Mouse (Mus musculus): ENCODE measurements around the gene Tec. TPM values are rescaled to one million over a fixed set of nuclear protein-coding genes. Genes with fewer than 3 reads are reported as not detected.

Gene Tec
- polyA plus RNA-seq, 1 experiment from 2014 or later: 7.9 TPM

DNA sequence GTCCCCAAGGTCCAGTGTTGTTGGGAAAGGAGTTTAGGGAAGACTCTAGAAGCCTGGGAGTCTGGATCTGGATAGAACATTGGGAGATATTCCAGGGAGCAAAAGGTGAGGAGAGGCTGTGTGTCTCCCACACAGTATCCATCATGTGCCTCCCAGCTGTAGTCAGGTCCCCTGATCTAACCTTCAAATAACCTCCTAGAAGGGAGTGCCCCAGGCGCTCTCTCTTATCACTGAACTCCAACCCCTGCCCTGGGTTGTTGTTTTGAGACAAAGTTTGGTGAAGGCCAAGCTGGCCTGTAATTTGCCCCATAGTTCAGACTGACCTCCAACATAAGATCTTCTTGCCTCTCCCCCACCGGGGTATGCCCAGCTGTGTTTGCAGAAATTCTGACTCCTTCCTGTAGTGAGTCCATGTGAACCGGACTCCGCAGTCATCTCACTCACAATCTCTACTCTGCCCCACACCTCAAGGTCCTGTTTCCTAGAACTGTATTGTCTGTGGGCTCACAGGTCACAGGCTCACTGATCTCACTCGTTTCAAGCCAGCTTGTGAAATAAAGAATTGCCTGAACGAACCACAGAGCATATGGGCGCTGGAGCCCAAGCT lies 119.5 kb downstream of the Tec start:
- ATAC-seq (ENCODE audit: low read depth): no peak
- no peak for DNase-seq (ENCODE audit: low spot score)
- WGBS: 72% methylated on average over 7 of the region's 7 CpGs

DNA sequence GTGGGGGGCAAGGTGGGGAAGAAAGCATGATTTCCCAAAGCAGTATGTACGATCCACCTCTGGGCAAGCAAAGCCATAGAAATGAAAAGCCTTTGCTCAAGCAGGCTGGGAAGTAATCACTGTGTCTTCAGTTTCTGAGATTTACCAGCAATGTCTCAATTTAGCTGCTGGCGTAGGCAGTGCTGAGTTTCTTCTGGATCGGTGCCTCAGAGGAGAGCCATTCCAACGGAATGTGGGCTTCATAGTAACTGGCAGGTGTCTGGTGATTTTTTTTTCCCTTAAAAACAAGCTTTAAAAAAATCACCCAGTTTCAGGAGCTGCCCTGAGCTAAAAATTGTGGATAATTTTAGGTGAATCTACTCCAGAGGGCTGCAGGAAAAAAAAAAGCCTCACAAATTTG lies 120.9 kb downstream of the Tec start:
- H3K27ac ChIP-seq (replicated peaks; ENCODE audit: low read depth, low read length): no peak overlapping the region
- H3K36me3 ChIP-seq (ENCODE audit: control insufficient read depth, insufficient read depth, low read length): no peaks in the 10 kb centered on the region
- no peak overlapping the region for H3K9ac ChIP-seq (ENCODE audit: low read depth, low read length)
- H3K4me1 ChIP-seq (ENCODE audit: control insufficient read depth, insufficient read depth, low read length): no peaks in the 10 kb centered on the region
- H3K4me3 ChIP-seq (ENCODE audit: low read depth, low read length): no peak overlapping the region
- no peaks in the 10 kb centered on the region for H3K27me3 ChIP-seq (replicated peaks; ENCODE audit: control insufficient read depth, insufficient read depth, low read length)
- WGBS: 54% methylated on average over 4 of the region's 4 CpGs
- peak; percentile 22 for DNase-seq (ENCODE audit: low spot score)
- no peak overlapping the region for H3K4me2 ChIP-seq (ENCODE audit: low read depth, low read length)
- no peak for ATAC-seq (ENCODE audit: low read depth)
- no peaks in the 10 kb centered on the region for H3K9me3 ChIP-seq (ENCODE audit: control insufficient read depth, low read length)

More for the DNA sequence above, 119.5 kb downstream of the Tec start:
- no peaks in the 10 kb centered on the region for H3K27me3 ChIP-seq (replicated peaks; ENCODE audit: control insufficient read depth, insufficient read depth, low read length)
- no peak overlapping the region for H3K27ac ChIP-seq (replicated peaks; ENCODE audit: low read depth, low read length)
- no peak overlapping the region for H3K4me2 ChIP-seq (ENCODE audit: low read depth, low read length)
- no peaks in the 10 kb centered on the region for H3K9me3 ChIP-seq (ENCODE audit: control insufficient read depth, low read length)
- H3K4me3 ChIP-seq (ENCODE audit: low read depth, low read length): no peak overlapping the region
- no peaks in the 10 kb centered on the region for H3K4me1 ChIP-seq (ENCODE audit: control insufficient read depth, insufficient read depth, low read length)
- H3K9ac ChIP-seq (ENCODE audit: low read depth, low read length): no peak overlapping the region
- no peaks in the 10 kb centered on the region for H3K36me3 ChIP-seq (ENCODE audit: control insufficient read depth, insufficient read depth, low read length)

DNA sequence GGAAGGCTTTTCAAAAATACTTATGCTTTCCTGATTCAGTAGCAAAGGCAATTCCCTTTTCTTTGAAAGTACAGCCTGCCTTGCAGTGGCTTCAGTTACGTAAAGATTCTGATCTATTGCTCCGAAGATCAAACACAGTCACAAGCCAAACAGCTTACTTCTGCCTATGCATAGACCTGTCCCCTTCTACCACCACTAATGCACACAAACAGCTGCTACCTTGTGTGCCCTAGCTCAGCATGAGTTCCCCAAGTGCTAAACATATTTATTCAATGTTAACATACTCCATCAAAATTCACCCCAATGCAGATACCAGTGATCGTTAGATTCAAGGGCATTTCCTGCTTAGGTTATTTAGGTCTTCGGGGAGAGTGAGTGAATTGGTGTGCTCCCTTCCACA lies 121.8 kb downstream of the Tec start:
- Histone ChIP-seq H3K27me3 (replicated peaks; ENCODE audit: control insufficient read depth, insufficient read depth, low read length) (no peaks in the 10 kb centered on the region), H3K4me2 (ENCODE audit: low read depth, low read length) (no peak overlapping the region), H3K27ac (replicated peaks; ENCODE audit: low read depth, low read length) (no peak overlapping the region), H3K4me3 (ENCODE audit: low read depth, low read length) (no peak overlapping the region), H3K9me3 (ENCODE audit: control insufficient read depth, low read length) (no peaks in the 10 kb centered on the region), H3K4me1 (ENCODE audit: control insufficient read depth, insufficient read depth, low read length) (no peaks in the 10 kb centered on the region), H3K9ac (ENCODE audit: low read depth, low read length) (no peak overlapping the region), H3K36me3 (ENCODE audit: control insufficient read depth, insufficient read depth, low read length) (no peaks in the 10 kb centered on the region)
- no peak for ATAC-seq (ENCODE audit: low read depth)
- DNase-seq (ENCODE audit: low spot score): no peak
- WGBS: 68% methylated on average over 4 of the region's 4 CpGs

- no peak overlapping the region for H3K27ac ChIP-seq (replicated peaks; ENCODE audit: low read depth, low read length)
- WGBS: 93% methylated on average over 6 of the region's 6 CpGs
- ATAC-seq (ENCODE audit: low read depth): no peak
- no peaks in the 10 kb centered on the region for H3K9me3 ChIP-seq (ENCODE audit: control insufficient read depth, low read length)
- no peaks in the 10 kb centered on the region for H3K4me1 ChIP-seq (ENCODE audit: control insufficient read depth, insufficient read depth, low read length)
- no peak overlapping the region for H3K4me3 ChIP-seq (ENCODE audit: low read depth, low read length)
- H3K27me3 ChIP-seq (replicated peaks; ENCODE audit: control insufficient read depth, insufficient read depth, low read length): no peaks in the 10 kb centered on the region
- H3K9ac ChIP-seq (ENCODE audit: low read depth, low read length): no peak overlapping the region
- no peak for DNase-seq (ENCODE audit: low spot score)
- H3K4me2 ChIP-seq (ENCODE audit: low read depth, low read length): no peak overlapping the region
- H3K36me3 ChIP-seq (ENCODE audit: control insufficient read depth, insufficient read depth, low read length): no peaks in the 10 kb centered on the region
Measured at GRCm38 (mm10) chr5:72743103-72743502, 125.2 kb downstream of the Tec start.

DNA sequence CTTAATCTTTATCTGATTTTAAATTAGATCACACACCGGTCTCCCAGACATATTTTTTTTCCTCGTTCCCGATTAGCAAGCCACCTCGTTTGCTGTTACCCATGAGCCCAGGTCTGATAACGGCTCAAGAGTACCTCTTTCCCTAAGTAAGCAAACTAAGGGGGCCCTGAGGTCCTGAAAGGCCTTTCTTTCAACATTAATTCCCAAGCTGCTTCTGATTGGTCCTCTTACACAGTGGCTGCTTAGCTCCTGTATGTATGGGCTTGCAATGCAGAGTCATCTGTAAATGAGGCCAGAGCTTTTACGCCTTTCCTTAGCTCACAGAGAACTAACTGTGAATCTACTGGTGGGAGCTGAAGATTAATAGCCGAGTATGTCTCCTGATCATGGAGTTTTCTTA lies 131.4 kb downstream of the Tec start:
- no peak for ATAC-seq (ENCODE audit: low read depth)
- no peak overlapping the region for H3K27ac ChIP-seq (replicated peaks; ENCODE audit: low read depth, low read length)
- 64% methylated on average over 7 of the region's 7 CpGs for WGBS

DNA sequence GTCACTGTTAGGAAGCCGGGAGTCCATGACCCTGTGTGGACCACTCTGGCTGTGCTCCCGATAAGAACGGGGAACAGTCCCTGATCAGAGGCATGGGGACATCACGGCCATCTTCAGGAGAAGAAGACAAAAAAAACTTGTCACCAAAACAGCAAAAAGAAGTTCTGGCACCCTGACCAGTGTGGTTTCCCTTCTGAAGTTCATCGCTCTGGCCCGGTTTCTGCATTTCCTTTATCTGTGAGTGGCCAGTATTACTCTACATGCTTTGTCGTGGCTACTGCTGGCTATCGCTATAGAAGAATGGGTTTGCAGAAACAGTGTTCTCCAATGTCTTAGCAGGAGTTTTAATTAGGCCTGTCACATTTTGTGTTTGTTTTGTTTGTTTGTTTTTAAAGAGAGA lies 131.8 kb downstream of the Tec start:
- H3K27me3 ChIP-seq (replicated peaks; ENCODE audit: control insufficient read depth, insufficient read depth, low read length): no peaks in the 10 kb centered on the region
- no peak for ATAC-seq (ENCODE audit: low read depth)
- H3K27ac ChIP-seq (replicated peaks; ENCODE audit: low read depth, low read length): no peak overlapping the region
- no peak overlapping the region for H3K4me2 ChIP-seq (ENCODE audit: low read depth, low read length)
- no peaks in the 10 kb centered on the region for H3K9me3 ChIP-seq (ENCODE audit: control insufficient read depth, low read length)
- no peaks in the 10 kb centered on the region for H3K4me1 ChIP-seq (ENCODE audit: control insufficient read depth, insufficient read depth, low read length)
- WGBS: 79% methylated on average over 8 of the region's 8 CpGs
- H3K36me3 ChIP-seq (ENCODE audit: control insufficient read depth, insufficient read depth, low read length): no peaks in the 10 kb centered on the region
- no peak overlapping the region for H3K4me3 ChIP-seq (ENCODE audit: low read depth, low read length)
- no peak for DNase-seq (ENCODE audit: low spot score)
- no peak overlapping the region for H3K9ac ChIP-seq (ENCODE audit: low read depth, low read length)

More for the DNA sequence above, 131.4 kb downstream of the Tec start:
- Histone ChIP-seq H3K9ac (ENCODE audit: low read depth, low read length) (no peak overlapping the region), H3K4me2 (ENCODE audit: low read depth, low read length) (no peak overlapping the region), H3K36me3 (ENCODE audit: control insufficient read depth, insufficient read depth, low read length) (no peaks in the 10 kb centered on the region), H3K4me3 (ENCODE audit: low read depth, low read length) (no peak overlapping the region), H3K4me1 (ENCODE audit: control insufficient read depth, insufficient read depth, low read length) (no peaks in the 10 kb centered on the region), H3K27me3 (replicated peaks; ENCODE audit: control insufficient read depth, insufficient read depth, low read length) (no peaks in the 10 kb centered on the region), H3K9me3 (ENCODE audit: control insufficient read depth, low read length) (no peaks in the 10 kb centered on the region)
- DNase-seq (ENCODE audit: low spot score): no peak

DNA sequence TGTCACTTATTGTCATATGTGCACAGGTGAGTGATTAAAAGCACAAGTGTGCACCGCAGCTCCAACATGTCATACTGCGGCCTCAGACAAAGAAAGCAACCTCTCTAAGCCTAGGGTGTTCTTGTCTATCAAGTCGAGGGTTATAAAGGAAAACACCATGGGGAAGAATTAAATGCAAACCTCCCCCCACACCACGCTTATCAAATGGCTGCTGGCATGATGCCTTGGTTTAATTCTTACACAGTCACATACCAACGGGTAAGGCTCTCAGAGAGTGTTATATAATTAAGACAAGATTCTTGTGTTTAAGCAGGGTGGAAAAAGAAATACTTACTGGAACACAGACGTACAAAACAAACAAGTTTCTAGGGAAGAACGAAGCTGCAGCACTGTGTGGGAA lies 132.5 kb downstream of the Tec start:
- ATAC-seq (ENCODE audit: low read depth) (peak; percentile 37; the same call in 1 of the 2 replicates), DNase-seq (ENCODE audit: low spot score) (peak; percentile 45)
- no peak overlapping the region for H3K9ac ChIP-seq (ENCODE audit: low read depth, low read length)
- H3K27ac ChIP-seq (replicated peaks; ENCODE audit: low read depth, low read length): no peak overlapping the region
- H3K36me3 ChIP-seq (ENCODE audit: control insufficient read depth, insufficient read depth, low read length): no peaks in the 10 kb centered on the region
- no peaks in the 10 kb centered on the region for H3K9me3 ChIP-seq (ENCODE audit: control insufficient read depth, low read length)
- 48% methylated on average over 7 of the region's 7 CpGs for WGBS
- no peaks in the 10 kb centered on the region for H3K27me3 ChIP-seq (replicated peaks; ENCODE audit: control insufficient read depth, insufficient read depth, low read length)
- H3K4me3 ChIP-seq (ENCODE audit: low read depth, low read length): no peak overlapping the region
- no peak overlapping the region for H3K4me2 ChIP-seq (ENCODE audit: low read depth, low read length)
- no peaks in the 10 kb centered on the region for H3K4me1 ChIP-seq (ENCODE audit: control insufficient read depth, insufficient read depth, low read length)

- Histone ChIP-seq H3K4me1 (ENCODE audit: control insufficient read depth, insufficient read depth, low read length) (no peaks in the 10 kb centered on the region), H3K4me3 (ENCODE audit: low read depth, low read length) (no peak overlapping the region), H3K9ac (ENCODE audit: low read depth, low read length) (no peak overlapping the region), H3K9me3 (ENCODE audit: control insufficient read depth, low read length) (no peaks in the 10 kb centered on the region), H3K36me3 (ENCODE audit: control insufficient read depth, insufficient read depth, low read length) (no peaks in the 10 kb centered on the region), H3K27ac (replicated peaks; ENCODE audit: low read depth, low read length) (no peak overlapping the region), H3K4me2 (ENCODE audit: low read depth, low read length) (no peak overlapping the region), H3K27me3 (replicated peaks; ENCODE audit: control insufficient read depth, insufficient read depth, low read length) (no peaks in the 10 kb centered on the region)
- 87% methylated on average over 1 of the region's 1 CpGs for WGBS
- ATAC-seq (ENCODE audit: low read depth): no peak
- DNase-seq (ENCODE audit: low spot score): no peak
Measured at GRCm38 (mm10) chr5:72732885-72733284, 135.4 kb downstream of the Tec start.

GRCm38 (mm10) chr5:72725404-72725803 lies 142.9 kb downstream of the Tec start:
- H3K27ac ChIP-seq (replicated peaks; ENCODE audit: low read depth, low read length): no peak overlapping the region

More at GRCm38 (mm10) chr5:72725404-72725803, 142.9 kb downstream of the Tec start:
- H3K4me2 ChIP-seq (ENCODE audit: low read depth, low read length): no peak overlapping the region
- H3K4me1 ChIP-seq (ENCODE audit: control insufficient read depth, insufficient read depth, low read length): no peaks in the 10 kb centered on the region
- H3K9me3 ChIP-seq (ENCODE audit: control insufficient read depth, low read length): no peaks in the 10 kb centered on the region
- H3K27me3 ChIP-seq (replicated peaks; ENCODE audit: control insufficient read depth, insufficient read depth, low read length): no peaks in the 10 kb centered on the region
- ATAC-seq (ENCODE audit: low read depth) (no peak), DNase-seq (ENCODE audit: low spot score) (no peak)
- H3K9ac ChIP-seq (ENCODE audit: low read depth, low read length): no peak overlapping the region
- no peaks in the 10 kb centered on the region for H3K36me3 ChIP-seq (ENCODE audit: control insufficient read depth, insufficient read depth, low read length)
- H3K4me3 ChIP-seq (ENCODE audit: low read depth, low read length): no peak overlapping the region
- WGBS: 79% methylated on average over 3 of the region's 3 CpGs
